Mouse (Mus musculus) kidney, postnatal 0 days (tissue): Measurements from ENCODE around the gene Ush1g. TPM values are rescaled to one million over a fixed set of nuclear protein-coding genes. Genes with fewer than 3 reads are reported as not detected.
A peak's percentile ranks its signal among the peaks of the same experiment; 100 is the strongest.

Experiments used
- ATAC-seq: fragments of 200-750 bp; cut with Nextera tagmentation; replicated peaks from 2 replicates; pipeline ENCODE4 v1.8.0; 2017; ENCODE audit warnings: low read depth, moderate number of reproducible peaks, moderate TSS enrichment, moderate library complexity; ENCODE audit not compliant: low FRiP score
- DNase-seq: peaks from one replicate; pipeline ENCODE4 v3.0.0-alpha.2; 2016; ENCODE audit warnings: low spot score
- H3K27ac ChIP-seq: fragments of 300-500 bp; sonication (generic); 2 replicates; pipeline ENCODE4 v1.5.1; 2014; ENCODE audit warnings: mild to moderate bottlenecking
- H3K27me3 ChIP-seq: fragments of 300-500 bp; sonication (generic); 2 replicates; pipeline ENCODE4 v1.6.1; 2014; ENCODE audit warnings: low read length, mixed read lengths; ENCODE audit not compliant: insufficient read depth
- H3K36me3 ChIP-seq: fragments of 300-500 bp; sonication (generic); 2 replicates; pipeline ENCODE4 v1.6.1; 2014; ENCODE audit warnings: low read length, mixed read lengths; ENCODE audit not compliant: insufficient read depth
- H3K4me1 ChIP-seq: fragments of 300-500 bp; sonication (generic); replicated peaks from 2 replicates; pipeline ENCODE4 v1.6.1; 2014; ENCODE audit warnings: antibody characterized with exemption, low read length, mixed read lengths; ENCODE audit not compliant: insufficient read depth
- H3K4me2 ChIP-seq: fragments of 300-500 bp; sonication (generic); 2 replicates; pipeline ENCODE4 v1.6.1; 2014; ENCODE audit warnings: mild to moderate bottlenecking, low read length, moderate library complexity, mixed read lengths
- H3K4me3 ChIP-seq: fragments of 300-500 bp; sonication (generic); replicated peaks from 2 replicates; pipeline ENCODE4 v1.5.1; 2014; ENCODE audit warnings: low read depth, low read length
- H3K9ac ChIP-seq: fragments of 300-500 bp; sonication (generic); 2 replicates; pipeline ENCODE4 v1.6.1; 2014; ENCODE audit warnings: low read depth, low read length
- H3K9me3 ChIP-seq: fragments of 300-500 bp; sonication (generic); replicated peaks from 2 replicates; pipeline ENCODE4 v1.6.1; 2016; ENCODE audit warnings: low read length, inconsistent platforms, mixed read lengths
- CTCF ChIP-seq: IDR thresholded peaks from 2 replicates; pipeline ENCODE4 v1.5.1; 2016; ENCODE audit warnings: antibody characterized with exemption, low read depth, mild to moderate bottlenecking, moderate library complexity
- WGBS: fragments of 180-500 bp; shearing (Covaris S2); extraction: QIAGEN DNeasy Blood & Tissue Kit; methylation state at CpG from one replicate; pipeline ENCODE4 v1.1.7; 2014; 5-methylcytosine and 5-hydroxymethylcytosine counted together
- polyA plus RNA-seq: library from polyadenylated mRNA; unstranded; fragments of >200 nt; fragmentation: Nextera tagmentation; extraction: Ambion mirVana; gene quantifications from 2 replicates; pipeline ENCODE4 v1.2.1, GENCODE M21; 2015

Ush1g gene
- polyA plus RNA-seq, 1 experiment from 2014 or later: not detected

DNA sequence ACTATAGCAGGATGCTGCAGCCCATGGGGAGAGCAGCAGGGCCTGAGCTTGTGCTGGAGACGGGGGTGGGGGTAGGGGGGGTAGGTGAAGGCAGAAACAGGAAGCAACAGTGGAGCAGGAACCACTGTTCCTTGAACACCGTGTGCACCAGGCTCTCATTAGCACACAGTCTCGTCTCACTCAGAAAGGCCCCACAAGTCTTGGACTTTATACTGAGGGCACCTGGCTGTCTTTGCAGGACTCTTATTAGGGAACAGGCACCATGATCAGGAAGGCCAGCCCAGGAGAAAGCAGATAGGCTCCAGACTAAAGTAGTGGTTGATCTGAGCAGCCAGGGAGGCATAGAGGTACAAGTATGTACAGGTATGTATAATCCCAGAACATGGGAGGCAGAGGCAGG is 15.5 kb upstream of the Ush1g start:
- H3K9ac ChIP-seq: no peak overlapping the region
- no peak for DNase-seq
- WGBS: 64% methylated on average over 3 of the region's 3 CpGs
- no peak overlapping the region for H3K4me3 ChIP-seq
- H3K27me3 ChIP-seq: peaks cover 19% of the 10 kb centered on the region
- no peak for TF ChIP-seq CTCF
- no peak overlapping the region for H3K27ac ChIP-seq
- H3K36me3 ChIP-seq: no peaks in the 10 kb centered on the region
- no peaks in the 10 kb centered on the region for H3K9me3 ChIP-seq
- no peaks in the 10 kb centered on the region for H3K4me1 ChIP-seq
- H3K4me2 ChIP-seq: no peak overlapping the region
- no peak for ATAC-seq

DNA sequence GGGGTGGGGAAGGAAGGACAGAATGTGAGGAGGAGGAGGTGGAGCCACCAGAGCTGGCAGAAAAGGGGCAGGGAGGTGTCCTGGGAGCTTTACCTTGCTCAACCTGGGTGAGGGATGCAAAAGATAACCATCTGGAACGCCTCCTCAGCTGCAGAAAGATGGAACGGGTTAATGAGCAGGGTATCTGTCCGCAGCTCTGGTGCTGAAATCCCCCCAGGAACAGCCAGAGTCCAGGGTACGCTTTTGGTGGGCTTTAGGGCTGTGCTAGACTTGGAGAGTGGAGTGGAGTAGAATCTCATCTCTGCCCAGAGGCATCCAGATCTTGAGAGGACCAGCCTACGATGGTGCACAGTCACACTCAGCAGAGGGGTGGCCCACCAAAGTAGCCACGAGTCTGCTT is 14.3 kb upstream of the Ush1g start:
- H3K27me3 ChIP-seq: peaks cover 22% of the 10 kb centered on the region
- peak; percentile 51 for DNase-seq
- H3K4me1 ChIP-seq: no peaks in the 10 kb centered on the region
- TF ChIP-seq CTCF: no peak
- no peaks in the 10 kb centered on the region for H3K9me3 ChIP-seq
- WGBS: 15% methylated on average over 6 of the region's 6 CpGs
- no peak overlapping the region for H3K4me2 ChIP-seq
- no peak overlapping the region for H3K4me3 ChIP-seq
- no peaks in the 10 kb centered on the region for H3K36me3 ChIP-seq
- no peak overlapping the region for H3K9ac ChIP-seq
- ATAC-seq: no peak
- H3K27ac ChIP-seq: no peak overlapping the region

DNA sequence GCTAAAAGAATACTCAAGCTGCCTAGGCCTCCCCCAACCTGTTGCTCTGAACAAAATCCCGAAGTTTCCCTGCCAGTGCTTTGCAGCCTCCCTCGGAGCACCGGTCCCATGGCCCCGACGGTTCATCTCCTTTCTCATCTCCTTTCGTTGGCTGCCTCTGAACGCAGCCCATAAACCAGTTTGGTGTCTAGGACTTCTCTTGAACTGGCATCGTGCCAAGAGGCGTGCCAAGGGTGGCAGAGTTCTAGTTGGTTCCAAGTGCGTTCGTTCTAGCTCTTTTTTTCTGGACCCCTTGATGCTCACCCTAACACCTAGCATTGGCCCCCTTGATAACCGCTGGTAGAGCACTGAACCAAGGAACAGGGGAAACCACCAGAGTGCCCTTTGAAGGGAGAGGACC is 13.4 kb upstream of the Ush1g start:
- no peak for TF ChIP-seq CTCF
- DNase-seq (no peak), ATAC-seq (no peak)
- H3K27ac ChIP-seq: no peak overlapping the region
- H3K4me3 ChIP-seq: no peak overlapping the region
- H3K27me3 ChIP-seq: peaks cover 22% of the 10 kb centered on the region
- no peaks in the 10 kb centered on the region for H3K4me1 ChIP-seq
- no peak overlapping the region for H3K9ac ChIP-seq
- no peak overlapping the region for H3K4me2 ChIP-seq
- no peaks in the 10 kb centered on the region for H3K9me3 ChIP-seq
- no peaks in the 10 kb centered on the region for H3K36me3 ChIP-seq
- 59% methylated on average over 12 of the region's 12 CpGs for WGBS

DNA sequence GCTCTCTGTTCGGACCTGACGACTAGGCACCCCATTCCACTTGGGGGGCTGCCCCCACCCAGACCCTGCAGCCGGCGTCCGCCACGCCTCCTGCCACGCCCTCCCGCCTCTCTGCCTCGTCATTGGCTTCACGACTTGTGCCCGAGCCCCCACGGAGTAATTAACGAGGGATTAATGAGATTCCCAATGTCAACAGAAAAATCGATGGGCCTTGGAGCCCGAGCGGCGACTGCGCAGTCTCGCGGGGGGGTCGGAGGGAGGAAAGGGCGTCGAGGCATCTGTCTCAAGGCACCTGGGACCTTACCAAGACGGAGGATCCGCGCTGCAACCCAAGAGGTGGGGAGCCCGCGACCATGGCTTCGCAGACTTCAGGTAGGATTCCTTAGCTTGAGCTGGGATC is 12.7 kb upstream of the Ush1g start, which contains the start of gene Otop3:
Gene Otop3, plus strand, starts transcription at position 201 of the 400 bp plus-strand sequence.
- ATAC-seq (no peak), DNase-seq (no peak)
- Histone ChIP-seq H3K27ac (no peak within 1 kb of the TSS), H3K9ac (no peak within 1 kb of the TSS), H3K4me2 (no peak within 1 kb of the TSS), H3K27me3 (peaks cover 22% of the 10 kb centered on the region), H3K4me3 (no peak within 1 kb of the TSS), H3K9me3 (no peaks in the 10 kb centered on the region), H3K4me1 (no peaks in the 10 kb centered on the region), H3K36me3 (no peaks in the 10 kb centered on the region)
- TF ChIP-seq CTCF: no peak
- WGBS: 5% methylated on average over 29 of the region's 29 CpGs

DNA sequence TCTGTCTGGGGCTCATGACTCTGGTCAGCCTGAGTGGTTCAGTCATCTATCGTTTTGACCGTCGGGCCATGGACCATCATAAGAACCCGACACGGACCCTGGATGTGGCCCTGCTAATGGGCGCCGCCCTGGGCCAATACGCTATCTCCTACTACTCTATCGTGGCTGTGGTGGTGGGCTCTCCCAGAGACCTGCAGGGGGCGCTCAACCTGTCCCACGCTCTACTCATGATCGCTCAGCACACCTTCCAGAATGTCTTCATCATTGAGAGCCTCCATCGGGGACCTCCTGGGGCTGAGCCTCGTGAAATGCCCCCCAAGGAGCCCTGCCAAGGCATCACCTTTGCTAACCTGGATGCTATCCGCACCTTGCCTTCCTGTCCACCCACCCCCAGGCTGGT is 7.5 kb upstream of the Ush1g start:
- no peaks in the 10 kb centered on the region for H3K4me1 ChIP-seq
- no peaks in the 10 kb centered on the region for H3K36me3 ChIP-seq
- H3K4me3 ChIP-seq: no peak overlapping the region
- DNase-seq: no peak
- no peak for ATAC-seq
- TF ChIP-seq CTCF: peak; percentile 15; the same call in 1 of the 2 replicates
- H3K27ac ChIP-seq: no peak overlapping the region
- H3K4me2 ChIP-seq: no peak overlapping the region
- H3K9ac ChIP-seq: no peak overlapping the region
- H3K27me3 ChIP-seq: peaks cover 11% of the 10 kb centered on the region; the same call in 1 of the 2 replicates
- 73% methylated on average over 15 of the region's 15 CpGs for WGBS
- H3K9me3 ChIP-seq: no peaks in the 10 kb centered on the region

DNA sequence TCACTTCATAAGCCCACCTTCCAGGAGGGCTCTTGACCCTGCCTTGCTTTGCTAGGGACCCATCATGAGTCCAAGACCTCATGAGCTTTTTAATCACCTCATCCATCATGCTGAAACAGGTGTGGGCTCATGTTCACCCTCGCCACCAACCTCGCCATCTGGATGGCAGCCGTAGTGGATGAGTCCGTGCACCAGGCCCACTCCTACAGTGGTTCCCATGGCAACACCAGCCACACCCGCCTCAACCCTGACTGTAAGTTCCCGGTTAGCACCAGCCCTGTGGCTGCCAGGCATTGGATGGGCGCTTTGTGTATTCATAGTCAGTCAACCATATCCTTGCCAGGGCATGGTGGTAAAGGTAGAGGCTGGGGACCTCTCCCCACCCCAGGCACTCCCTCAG is 4.9 kb upstream of the Ush1g start:
- Histone ChIP-seq H3K4me1 (no peaks in the 10 kb centered on the region), H3K4me3 (no peak overlapping the region), H3K27ac (no peak overlapping the region), H3K9ac (no peak overlapping the region), H3K4me2 (no peak overlapping the region), H3K9me3 (no peaks in the 10 kb centered on the region), H3K36me3 (no peaks in the 10 kb centered on the region), H3K27me3 (peaks cover 29% of the 10 kb centered on the region)
- 47% methylated on average over 7 of the region's 7 CpGs for WGBS
- no peak for TF ChIP-seq CTCF
- no peak for DNase-seq
- 0 out of 2 replicates have a peak, but pooled peaks have one; percentile 19 for ATAC-seq

DNA sequence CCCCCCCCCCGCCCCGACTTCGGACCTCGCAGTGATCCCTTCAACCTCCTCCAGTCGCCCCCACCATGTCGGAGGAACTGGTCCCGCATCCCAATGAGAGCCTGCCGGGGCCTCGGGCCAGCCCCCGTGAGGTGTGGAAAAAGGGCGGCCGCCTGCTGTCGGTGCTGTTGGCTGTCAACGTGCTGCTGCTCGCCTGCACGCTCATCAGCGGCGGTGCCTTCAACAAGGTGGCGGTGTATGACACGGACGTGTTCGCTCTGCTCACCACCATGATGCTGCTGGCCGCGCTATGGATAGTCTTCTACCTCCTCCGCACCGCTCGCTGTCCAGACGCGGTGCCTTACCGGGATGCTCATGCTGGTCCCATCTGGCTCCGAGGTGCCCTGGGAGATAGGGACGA is 1.5 kb upstream of the Ush1g start:
- H3K36me3 ChIP-seq: no peaks in the 10 kb centered on the region
- no peak overlapping the region for H3K9ac ChIP-seq
- WGBS: 16% methylated on average over 32 of the region's 32 CpGs
- no peak for TF ChIP-seq CTCF
- no peak overlapping the region for H3K4me3 ChIP-seq
- H3K4me2 ChIP-seq: no peak overlapping the region
- H3K4me1 ChIP-seq: no peaks in the 10 kb centered on the region; the same call in 1 of the 2 replicates
- ATAC-seq: no peak
- H3K27me3 ChIP-seq: peaks cover 62% of the 10 kb centered on the region
- DNase-seq: no peak
- H3K27ac ChIP-seq: no peak overlapping the region
- H3K9me3 ChIP-seq: no peaks in the 10 kb centered on the region
